Mouse (Mus musculus) myocyte (in vitro differentiated cells): ENCODE results near the gene Otud7b. TPM values are rescaled to one million over a fixed set of nuclear protein-coding genes. Genes with fewer than 3 reads are reported as not detected.

Source experiments
- H3K27me3 ChIP-seq: one replicate; pipeline ENCODE4 v1.6.1; 2011; ENCODE audit not compliant: control insufficient read depth, insufficient read depth, insufficient read length
- H3K36me3 ChIP-seq: one replicate; pipeline ENCODE4 v1.6.1; 2011; ENCODE audit not compliant: control insufficient read depth, insufficient read depth
- H3K4me2 ChIP-seq: one replicate; pipeline ENCODE4 v1.6.1; 2011; ENCODE audit warnings: low read depth, control low read depth
- H3K4me3 ChIP-seq: one replicate; pipeline ENCODE4 v1.5.1; 2011; ENCODE audit warnings: mild to moderate bottlenecking, control low read depth, moderate library complexity
- H3K79me2 ChIP-seq: one replicate; pipeline ENCODE4 v1.6.1; 2011; ENCODE audit not compliant: control insufficient read depth, insufficient read depth
- H3ac ChIP-seq: one replicate; pipeline ENCODE4 v1.6.1; 2011; ENCODE audit not compliant: control insufficient read depth, insufficient read length
- CEBPB ChIP-seq: IDR thresholded peaks from 2 replicates; pipeline ENCODE4 v1.6.1; 2011; ENCODE audit warnings: mild to moderate bottlenecking, moderate library complexity; ENCODE audit not compliant: poor library complexity, insufficient read depth, severe bottlenecking
- E2F4 ChIP-seq: IDR thresholded peaks from one replicate; pipeline ENCODE4 v1.6.1; 2011; ENCODE audit warnings: mild to moderate bottlenecking, control low read depth, moderate library complexity; ENCODE audit not compliant: insufficient read depth
- MAX ChIP-seq: IDR thresholded peaks from one replicate; pipeline ENCODE4 v1.6.1; 2011; ENCODE audit warnings: low read depth, mild to moderate bottlenecking, control low read depth
- MYOD1 ChIP-seq, 3 experiments: IDR thresholded peaks; one replicate each; pipeline ENCODE4 v1.6.1; 2011; ENCODE audit warnings: control low read depth in 2 of 3, low read depth in 2 of 3, mild to moderate bottlenecking in 2 of 3, moderate library complexity in 1 of 3; ENCODE audit not compliant: insufficient read length in 2 of 3, control insufficient read depth in 1 of 3
- MYOG ChIP-seq, 3 experiments: IDR thresholded peaks; one replicate each; pipeline ENCODE4 v1.6.1; 2011; ENCODE audit warnings: control low read depth in 2 of 3, low read depth in 2 of 3, mild to moderate bottlenecking in 2 of 3; ENCODE audit not compliant: insufficient read length in 2 of 3, control insufficient read depth in 1 of 3, insufficient read depth in 1 of 3
- POLR2A ChIP-seq: IDR thresholded peaks from one replicate; pipeline ENCODE4 v1.6.1; 2011; ENCODE audit warnings: low read depth, mild to moderate bottlenecking, control low read depth, moderate library complexity; ENCODE audit not compliant: insufficient read length
- POLR2AphosphoS2 ChIP-seq: IDR thresholded peaks from one replicate; pipeline ENCODE4 v1.6.1; 2011; ENCODE audit warnings: low read depth, control low read depth; ENCODE audit not compliant: insufficient read length
- REST ChIP-seq: IDR thresholded peaks from one replicate; pipeline ENCODE4 v1.6.1; 2011; ENCODE audit warnings: mild to moderate bottlenecking, control low read depth, moderate library complexity; ENCODE audit not compliant: insufficient read depth, insufficient read length
- SRF ChIP-seq: IDR thresholded peaks from one replicate; pipeline ENCODE4 v1.6.1; 2011; ENCODE audit warnings: low read depth; ENCODE audit not compliant: control insufficient read depth, insufficient read length
- TCF3 ChIP-seq: IDR thresholded peaks from one replicate; pipeline ENCODE4 v1.6.1; 2011; ENCODE audit warnings: low read depth, control low read depth; ENCODE audit not compliant: insufficient read length
- USF1 ChIP-seq: IDR thresholded peaks from one replicate; pipeline ENCODE4 v1.6.1; 2011; ENCODE audit warnings: low read depth, mild to moderate bottlenecking, control low read depth, moderate library complexity
- polyA plus RNA-seq: library from polyadenylated mRNA; unstranded; fragments of >200 nt; fragmentation: generic; extraction: Trizol; gene quantifications from one replicate; pipeline ENCODE4 v1.2.1, GENCODE M21; 2012; ENCODE audit warnings: missing spikeins

The Otud7b gene
- polyA plus RNA-seq, 1 experiment: 16.4 TPM

DNA sequence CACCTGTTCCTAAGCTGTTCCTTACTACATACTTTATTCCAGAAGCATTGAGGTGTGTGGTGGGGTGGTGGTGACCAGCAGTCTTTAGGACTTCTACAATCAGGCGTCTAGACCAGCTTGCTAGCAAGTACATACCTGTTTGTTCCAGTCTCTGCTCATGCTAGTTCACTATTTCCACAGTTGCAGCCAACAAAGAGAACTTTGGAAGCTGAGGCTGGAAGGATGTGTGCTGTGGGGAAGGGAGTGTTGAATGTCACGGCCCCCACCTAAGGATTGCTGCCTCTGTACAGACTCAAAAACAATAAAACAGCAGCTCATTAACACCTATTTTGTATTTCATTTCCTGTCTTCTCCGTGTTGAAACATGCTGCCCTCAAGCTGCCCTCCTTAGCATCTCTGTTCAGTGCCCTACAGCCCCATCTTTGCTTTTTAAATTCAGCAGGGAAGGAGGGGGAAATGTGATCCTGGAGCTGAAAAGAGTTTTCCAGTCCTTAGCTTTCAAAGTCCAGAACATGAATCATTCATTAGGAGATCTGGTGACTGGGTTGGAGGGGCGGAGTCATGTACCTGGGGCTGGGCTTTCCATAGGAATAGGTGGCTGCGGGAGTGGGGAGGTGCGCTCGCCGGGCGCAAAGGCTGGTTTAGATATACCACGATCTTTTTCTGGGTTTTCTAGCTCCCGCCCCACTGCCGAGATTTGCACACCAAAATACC is 56.6 kb downstream of the Otud7b start:
- H3K36me3 ChIP-seq: peaks cover 8% of the 10 kb centered on the region
- H3K27me3 ChIP-seq: no peaks in the 10 kb centered on the region
- peak overlapping the region; percentile 31 for H3K4me3 ChIP-seq
- H3K4me2 ChIP-seq: peak overlapping the region; percentile 97
- H3K79me2 ChIP-seq: no peaks in the 10 kb centered on the region
- peak overlapping the region; percentile 11 for H3ac ChIP-seq
- TF ChIP-seq POLR2AphosphoS2: peak; percentile 31
- peak; percentile 42 for TF ChIP-seq POLR2A
- no peak for TF ChIP-seq SRF

DNA sequence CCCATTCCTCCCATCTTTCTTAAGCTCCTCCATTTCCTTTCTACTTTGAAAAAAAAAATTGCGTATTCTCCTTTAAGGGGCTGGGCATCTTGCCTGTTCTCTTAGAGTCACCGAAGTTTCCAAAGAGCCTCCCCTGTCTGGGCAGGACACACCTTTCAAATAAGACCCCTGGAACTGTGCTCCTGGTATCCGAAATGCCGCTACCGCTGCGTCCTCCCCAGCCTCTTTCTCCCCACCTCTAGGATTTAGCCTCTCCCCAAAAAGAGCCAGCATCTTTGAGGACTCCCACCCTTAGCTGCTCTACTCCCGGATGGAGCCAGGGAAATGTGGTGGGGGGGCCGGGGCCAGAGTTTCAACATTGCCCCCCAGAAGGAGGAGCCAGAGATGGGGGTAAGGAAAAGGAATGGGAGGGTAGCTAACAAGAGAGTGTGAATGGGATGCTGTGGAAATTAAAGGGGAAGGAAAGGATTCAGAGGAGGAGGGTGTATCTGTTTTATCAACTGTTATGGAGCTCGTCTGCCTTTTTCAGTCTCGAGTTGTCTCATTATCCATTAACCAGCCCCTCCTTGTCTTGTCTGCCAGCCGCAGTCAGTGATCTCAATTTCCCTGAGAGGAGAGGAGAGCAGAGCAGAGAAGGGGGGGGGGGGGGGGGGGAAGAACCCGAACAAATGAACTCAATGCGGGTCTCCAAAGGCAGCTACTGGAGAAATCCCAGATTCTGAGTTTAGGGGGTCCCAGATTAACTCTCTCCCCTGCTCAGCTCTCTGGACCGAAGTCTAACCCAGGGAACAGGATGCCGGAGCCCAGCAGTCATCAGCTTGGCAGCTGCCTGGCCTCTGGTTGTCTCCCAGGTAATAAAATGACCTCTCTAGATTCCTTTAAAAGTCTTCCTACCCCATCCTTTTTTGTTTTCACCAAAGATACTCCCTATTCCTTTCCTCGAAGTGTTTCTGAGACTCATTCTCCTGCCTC is 57.8 kb downstream of the Otud7b start, which contains the start of gene Mtmr11:
Mtmr11 (plus strand) TSS at position 136 of the 972 bp plus-strand sequence.
- Histone ChIP-seq H3K4me3 (peak within 1 kb of the TSS; percentile 31), H3K36me3 (no peaks in the 10 kb centered on the region), H3K27me3 (no peaks in the 10 kb centered on the region), H3K79me2 (no peaks in the 10 kb centered on the region), H3K4me2 (peak within 1 kb of the TSS; percentile 97), H3ac (peak within 1 kb of the TSS; percentile 11)
- TF ChIP-seq E2F4: no peak
- no peak for TF ChIP-seq CEBPB
- no peak for TF ChIP-seq USF1
- no peak for TF ChIP-seq TCF3
- TF ChIP-seq POLR2AphosphoS2: no peak
- no peak for TF ChIP-seq MYOD1 (IDR thresholded peaks at IDR 0.05; ENCODE audit: control insufficient read depth in 1 of 3, insufficient read length in 2 of 3, low read depth in 2 of 3)
- peak; percentile 20 for TF ChIP-seq POLR2A

DNA sequence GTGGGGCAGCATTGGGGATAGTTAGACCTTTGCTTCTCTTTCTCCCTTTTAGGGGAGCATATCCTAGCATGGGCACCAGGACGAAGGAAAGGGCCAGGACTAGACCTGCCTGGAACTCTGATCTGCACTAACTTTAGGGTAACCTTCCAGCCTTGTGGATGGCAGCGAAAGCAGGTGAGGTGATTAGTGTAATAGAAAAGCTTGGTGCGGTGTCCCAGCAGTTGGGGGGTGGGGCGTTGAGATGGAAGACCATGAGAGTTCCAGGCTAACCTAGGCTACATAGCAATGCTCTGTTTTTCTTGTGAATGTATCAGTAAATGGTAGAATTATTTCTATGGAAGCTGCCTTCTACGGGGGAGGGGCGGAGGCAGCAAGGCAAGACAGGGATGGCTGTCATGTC is 58.7 kb downstream of the Otud7b start:
- peak overlapping the region; percentile 14 for H3K4me2 ChIP-seq

DNA sequence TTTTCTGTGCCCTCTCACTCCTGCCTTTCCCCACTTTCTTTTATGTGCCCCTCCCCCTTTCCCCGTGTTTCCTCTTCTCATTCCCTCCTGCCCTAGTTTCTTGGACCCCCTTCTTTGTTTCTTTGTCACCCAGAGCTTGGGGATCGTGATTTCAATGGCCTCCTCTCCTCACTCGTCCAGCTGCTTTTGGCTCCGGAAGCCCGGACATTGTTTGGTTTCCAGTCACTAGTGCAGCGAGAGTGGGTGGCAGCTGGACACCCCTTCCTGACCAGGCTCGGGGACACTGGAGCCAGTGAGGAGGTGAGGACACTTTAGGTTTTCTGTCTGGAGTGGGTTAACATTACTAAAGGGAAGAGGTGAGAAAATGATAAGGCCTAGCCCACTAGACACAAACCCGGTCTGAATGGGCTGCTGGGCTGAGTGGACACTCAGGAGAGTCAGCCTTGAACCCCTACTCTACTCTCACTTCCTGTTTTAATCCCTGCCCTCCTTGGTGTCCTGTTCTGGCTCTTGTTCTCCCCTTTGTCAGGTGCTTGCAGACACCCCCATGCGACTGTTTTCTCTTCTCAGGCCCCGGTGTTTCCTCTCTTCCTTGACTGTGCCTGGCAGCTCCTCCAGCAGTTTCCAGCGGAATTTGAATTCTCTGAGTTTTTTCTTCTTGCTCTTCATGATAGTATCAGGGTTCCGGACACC is 64.3 kb downstream of the Otud7b start:
- Histone ChIP-seq H3K4me3 (no peak overlapping the region), H3K27me3 (no peaks in the 10 kb centered on the region), H3K4me2 (no peak overlapping the region), H3K36me3 (no peaks in the 10 kb centered on the region), H3ac (no peak overlapping the region), H3K79me2 (peaks cover 19% of the 10 kb centered on the region)
- TF ChIP-seq MYOD1 (IDR thresholded peaks at IDR 0.05; ENCODE audit: control insufficient read depth in 1 of 3, insufficient read length in 2 of 3, low read depth in 2 of 3) (no peak), POLR2AphosphoS2 (no peak), REST (no peak), MAX (no peak)

More for the DNA sequence above, 58.7 kb downstream of the Otud7b start:
- Histone ChIP-seq H3K27me3 (no peaks in the 10 kb centered on the region), H3ac (no peak overlapping the region), H3K36me3 (no peaks in the 10 kb centered on the region), H3K79me2 (no peaks in the 10 kb centered on the region), H3K4me3 (no peak overlapping the region)
- TF ChIP-seq E2F4 (no peak), POLR2AphosphoS2 (no peak), TCF3 (no peak), POLR2A (no peak), MYOD1 (IDR thresholded peaks at IDR 0.05; ENCODE audit: control insufficient read depth in 1 of 3, insufficient read length in 2 of 3, low read depth in 2 of 3) (no peak), USF1 (no peak), CEBPB (no peak), MYOG (IDR thresholded peaks at IDR 0.05; ENCODE audit: control insufficient read depth in 1 of 3, insufficient read depth in 1 of 3, insufficient read length in 2 of 3, low read depth in 2 of 3) (no peak), MAX (no peak), SRF (no peak)

DNA sequence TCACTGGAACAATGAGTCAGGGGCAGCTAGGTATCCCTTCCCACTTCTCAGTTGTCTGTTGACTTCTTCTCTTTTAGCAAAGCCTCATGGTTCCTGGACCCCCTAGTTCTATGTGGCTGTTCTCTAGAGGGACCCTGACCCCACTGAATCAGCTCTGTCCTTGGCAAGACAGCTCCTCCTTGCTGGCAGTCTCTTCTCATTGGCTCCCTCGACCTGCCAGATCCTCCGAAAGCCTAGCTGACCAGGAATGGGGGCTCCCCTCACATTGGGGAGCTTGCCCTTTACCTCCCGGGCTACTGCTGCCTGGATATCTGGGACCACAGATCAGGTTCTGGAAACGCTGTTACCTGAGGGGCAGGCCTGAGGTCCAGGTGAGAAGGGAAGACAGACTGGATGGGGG is 65.9 kb downstream of the Otud7b start:
- no peak overlapping the region for H3K4me3 ChIP-seq
- H3K79me2 ChIP-seq: peaks cover 35% of the 10 kb centered on the region
- no peak overlapping the region for H3K4me2 ChIP-seq
- H3ac ChIP-seq: no peak overlapping the region
- TF ChIP-seq USF1: no peak
- TF ChIP-seq MYOG (IDR thresholded peaks at IDR 0.05; ENCODE audit: control insufficient read depth in 1 of 3, insufficient read depth in 1 of 3, insufficient read length in 2 of 3, low read depth in 2 of 3): no peak
- TF ChIP-seq E2F4: no peak
- no peaks in the 10 kb centered on the region for H3K27me3 ChIP-seq
- peaks cover 9% of the 10 kb centered on the region for H3K36me3 ChIP-seq
